Mouse (Mus musculus): Measurements from ENCODE around the gene Ezr. TPM values are rescaled to one million over a fixed set of nuclear protein-coding genes. Genes with fewer than 3 reads are reported as not detected.

The Ezr gene
- polyA plus RNA-seq, 1 experiment from 2014 or later = 32.5 TPM

Other genes with a start within 250 kb of the Ezr start
- 76.4 and 84.8 TPM in 2 replicates for gene Dynlt1c, start 181.1 kb downstream of the Ezr start, polyA plus RNA-seq (2015; fragmentation: Nextera tagmentation; extraction: Ambion mirVana)
- gene Dynlt1f, start 126.9 kb downstream of the Ezr start, polyA plus RNA-seq (2015; fragmentation: Nextera tagmentation; extraction: Ambion mirVana) = 253 and 259 TPM in 2 replicates
- 0.32 and 0.90 TPM in 2 replicates for gene Sytl3, start 123.7 kb downstream of the Ezr start, polyA plus RNA-seq (2015; fragmentation: Nextera tagmentation; extraction: Ambion mirVana)
- gene Rsph3b, start 165.9 kb upstream of the Ezr start, polyA plus RNA-seq (2015; fragmentation: Nextera tagmentation; extraction: Ambion mirVana) = 59.6 and 62.6 TPM in 2 replicates
- 55.2 and 56.3 TPM in 2 replicates for gene Tagap1, start 178.4 kb upstream of the Ezr start, polyA plus RNA-seq (2015; fragmentation: Nextera tagmentation; extraction: Ambion mirVana)
- gene Rnaset2b, start 187.8 kb upstream of the Ezr start, polyA plus RNA-seq (2015; fragmentation: Nextera tagmentation; extraction: Ambion mirVana) = 76.6 and 90.6 TPM in 2 replicates
- gene Gm49721, start 196.1 kb upstream of the Ezr start, polyA plus RNA-seq (2015; fragmentation: Nextera tagmentation; extraction: Ambion mirVana) = 0.18 and 0.35 TPM in 2 replicates
- gene Gm1604a, start 242.8 kb upstream of the Ezr start, polyA plus RNA-seq (2015; fragmentation: Nextera tagmentation; extraction: Ambion mirVana) = 0.26 and 0.57 TPM in 2 replicates

Data from midbrain, embryonic 15.5 days (tissue).